Mouse (Mus musculus) forelimb bud, embryonic 11.5 days (tissue): ENCODE measurements at regions not wholly inside any gene's neighbourhood (a gene's known extent, or its start where the extent isn't known, plus 50 kb on each side); places are given as distances from the start of the nearest gene placed in this dataset.

Experiments
- DNase-seq: peaks from one replicate; pipeline ENCODE4 v3.0.0-alpha.2; 2012; ENCODE audit warnings: low read depth, low spot score

- DNase-seq = peak; percentile 53
These were observed 51.0 kb upstream of the Ssbp3 start for GRCm38 (mm10) chr4:106859476-106859875.

DNA sequence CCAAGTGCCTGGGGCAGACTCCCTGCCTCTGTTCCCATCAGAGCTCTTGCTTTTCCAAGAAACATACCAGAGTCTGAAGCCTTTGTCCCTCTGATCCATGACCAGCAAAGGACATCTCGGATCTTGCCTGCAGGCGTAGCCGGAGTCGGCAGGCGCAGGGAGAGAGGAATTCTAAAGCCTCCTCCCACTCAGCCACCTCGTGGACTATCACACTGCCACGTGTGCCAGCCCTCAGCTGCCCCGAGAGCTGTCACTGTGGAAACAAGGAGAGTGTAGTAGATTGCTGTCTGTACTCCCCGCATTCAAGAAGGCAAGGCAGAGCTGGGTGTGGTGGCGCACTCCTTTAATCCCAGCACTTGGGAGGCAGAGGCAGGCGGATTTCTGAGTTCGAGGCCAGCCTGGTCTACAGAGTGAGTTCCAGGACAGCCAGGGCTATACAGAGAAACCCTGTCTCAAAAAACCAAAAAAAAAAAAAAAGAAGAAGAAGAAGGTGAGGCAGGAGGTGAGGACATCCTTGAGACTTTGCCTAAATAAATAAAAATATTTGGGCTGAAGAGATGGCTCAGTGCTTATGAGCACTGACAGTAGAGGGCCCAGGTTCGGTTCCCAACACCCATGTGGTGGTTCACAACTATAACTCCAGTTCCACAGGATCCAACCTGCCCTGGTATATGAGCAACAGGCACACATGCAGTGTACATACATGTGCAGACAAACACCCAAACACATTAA is 52.0 kb upstream of the Ssbp3 start:
- no peak for DNase-seq

DNA sequence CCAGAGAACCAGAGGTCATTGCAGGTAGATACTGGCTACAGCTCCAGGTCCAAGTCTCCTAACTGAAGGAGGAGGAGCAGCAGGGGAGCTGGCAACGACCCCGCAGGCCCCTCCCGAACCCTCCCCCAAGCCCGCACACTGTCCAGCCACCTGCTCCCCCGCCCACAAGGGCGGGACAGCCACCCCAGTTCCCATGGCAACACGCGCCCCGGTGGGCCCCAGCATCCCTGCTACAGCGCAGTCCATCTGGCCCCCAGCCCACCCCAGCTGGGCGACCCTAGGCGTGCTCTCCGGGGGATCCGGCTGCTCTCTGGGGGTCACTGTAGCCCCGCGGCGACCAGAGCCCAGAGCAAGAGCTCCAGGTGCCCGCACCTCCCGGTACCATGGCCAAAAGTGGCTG is 51.0 kb upstream of the Acot11 start:
- no peak for DNase-seq

DNA sequence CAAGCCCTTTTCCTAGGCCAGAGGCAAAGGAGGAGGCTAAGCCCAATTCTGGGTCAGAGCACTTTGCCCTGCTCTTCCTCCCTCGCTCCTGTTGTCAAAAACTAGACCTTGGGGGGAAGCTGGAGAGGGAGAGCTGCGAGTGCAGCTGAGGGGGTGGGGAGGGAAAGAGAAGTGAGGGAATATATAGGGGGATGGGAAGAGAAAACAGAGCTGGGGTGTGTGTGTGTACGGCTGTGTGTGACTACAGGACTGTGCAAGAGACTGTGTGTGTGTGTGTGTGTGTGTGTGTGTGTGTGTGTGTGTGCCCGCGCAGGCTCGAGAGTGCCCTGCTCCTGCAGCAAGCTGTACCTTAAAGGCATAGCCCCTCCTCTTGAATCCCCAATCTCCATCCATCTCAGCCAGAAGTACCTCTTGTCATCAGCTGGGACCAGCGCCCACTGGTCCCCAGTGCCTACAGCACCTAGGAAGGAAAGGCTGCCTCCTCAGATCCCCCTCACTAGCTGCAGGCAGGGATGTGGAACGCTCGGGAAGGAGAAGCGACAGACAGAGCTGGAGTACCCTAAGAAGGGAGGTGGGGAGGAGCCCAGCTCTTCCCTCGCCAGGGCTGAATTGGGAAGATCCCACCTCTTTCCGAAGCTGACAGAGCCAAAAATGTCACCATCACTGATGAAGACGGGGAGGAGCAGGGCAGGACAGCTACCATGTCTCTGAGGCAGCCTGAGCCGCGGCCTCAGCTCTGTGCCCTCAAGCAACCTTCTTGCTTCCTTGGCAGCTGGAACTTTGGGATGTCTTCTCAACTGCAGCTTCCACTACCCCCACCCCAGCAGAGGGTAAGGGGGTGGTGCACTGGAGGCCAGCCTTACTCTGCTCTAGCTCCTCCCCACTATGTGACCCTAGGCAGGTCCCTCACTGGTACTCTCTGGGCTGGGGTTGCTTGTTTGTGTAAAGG is 49.8 kb upstream of the Acot11 start:
- no peak for DNase-seq
